Mouse (Mus musculus) heart, postnatal 36 days (tissue): ENCODE results near the gene Agrn. TPM values are rescaled to one million over a fixed set of nuclear protein-coding genes. Genes with fewer than 3 reads are reported as not detected.

Experiments
- DNase-seq, 2 experiments: peaks; one replicate each; pipeline ENCODE4 v3.0.0; 2021 to 2022
- intact Hi-C: fragments of 180-260 bp; cut with DNase I; formaldehyde crosslinking; loops from one replicate; pipeline ENCODE4 v1.15.1; 2025
- total RNA-seq, 2 experiments: library from RNA; stranded (reverse); gene quantifications; 2 replicates each; pipeline ENCODE4 v1.2.3; 2021

Gene Agrn
- total RNA-seq, 2 experiments from 2014 or later = 34.8 to 42.1 TPM

DNA sequence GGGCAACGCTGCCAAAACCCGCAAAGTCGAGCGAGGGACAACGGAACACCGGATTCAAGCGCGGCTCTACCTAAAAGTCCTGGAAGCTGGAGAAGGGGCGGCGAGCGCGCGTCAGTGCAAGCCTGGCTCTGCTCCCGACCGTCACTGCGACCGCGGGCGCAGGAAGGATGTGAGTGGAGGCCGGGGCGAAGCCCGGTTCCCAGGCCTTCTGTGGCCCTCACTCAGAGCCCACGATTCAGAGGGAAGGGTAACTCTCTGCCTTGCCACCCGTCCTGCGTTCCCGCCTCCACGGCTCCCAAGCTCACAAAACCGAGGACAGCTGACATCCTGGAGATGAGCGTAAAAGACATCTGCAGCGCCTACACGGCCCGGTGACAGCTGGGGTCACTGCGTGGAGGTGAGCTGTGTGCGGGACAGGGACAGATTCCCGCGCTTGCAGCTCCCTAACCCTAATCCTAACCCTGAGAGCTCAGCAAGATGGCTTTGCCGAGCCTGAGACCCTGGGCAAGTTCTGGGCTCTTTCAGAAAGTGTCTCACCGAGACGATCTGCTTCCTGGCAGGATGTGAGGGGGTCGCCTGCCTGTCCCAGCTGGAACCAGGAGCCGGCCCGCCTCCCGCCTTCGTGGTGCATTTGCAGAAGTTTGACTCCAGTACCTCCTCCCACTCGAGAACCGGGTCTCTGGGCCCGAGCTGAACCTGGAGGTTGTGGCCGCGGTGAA is 6.3 kb upstream of the Agrn start:
- intact Hi-C loops = loop anchor here (1.0 kb wide), 1 partner anchor 31 kb away; the partner anchor contains the start of gene Plekhn1
- no peak for DNase-seq

DNA sequence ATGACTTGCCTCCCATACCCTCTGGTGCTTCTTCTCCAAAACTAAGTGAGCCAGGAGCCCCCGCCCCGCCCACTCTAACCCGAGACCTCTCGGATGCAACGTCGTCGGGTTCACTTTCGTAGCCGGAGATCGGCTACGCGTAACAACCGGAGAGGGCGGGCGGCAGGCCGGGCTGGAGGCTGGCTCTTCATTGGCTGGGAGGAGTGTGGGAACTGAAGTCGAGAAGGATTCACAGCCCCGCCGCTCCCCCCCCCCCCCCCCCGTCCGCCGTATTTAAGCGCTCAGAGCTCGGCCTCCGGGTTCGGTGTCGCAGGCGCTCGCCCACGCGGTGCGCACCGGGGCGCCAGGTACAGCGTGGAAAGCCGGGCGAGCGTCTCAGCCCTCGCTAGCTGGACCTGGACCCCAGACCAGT is 5.7 kb upstream of the Agrn start, which contains the start of gene AW011738:
AW011738 (plus strand) TSS at position 304 of the 412 bp plus-strand sequence.
- intact Hi-C loops = loop anchor here (1.0 kb wide), 1 partner anchor 31 kb away; the partner anchor contains the start of gene Plekhn1
- peak; percentile 74 to 78 for DNase-seq

DNA sequence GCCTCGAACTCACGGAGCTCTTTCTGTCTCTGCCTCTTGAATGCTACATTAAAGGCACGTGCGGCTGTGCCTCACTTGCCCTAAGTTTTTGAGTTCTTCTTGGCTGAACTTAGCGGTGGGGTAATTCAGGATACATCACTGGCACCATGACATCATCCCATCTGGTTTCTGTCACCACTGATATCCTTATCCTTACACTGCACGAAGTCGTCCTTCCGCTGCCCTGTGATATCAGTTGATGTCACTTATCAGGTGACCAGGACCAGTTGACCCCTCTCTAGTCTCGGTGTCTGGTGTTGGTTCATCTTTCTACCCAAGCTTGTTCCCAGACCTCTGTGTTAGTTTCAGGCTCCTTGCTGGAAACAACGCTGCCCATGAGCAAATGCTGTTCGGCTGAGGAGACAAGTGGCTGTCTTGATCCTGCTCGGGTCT is 5.2 kb upstream of the Agrn start:
- peak in 1 of 2 experiments; percentile 22 for DNase-seq
- intact Hi-C loops = no loop called here

DNA sequence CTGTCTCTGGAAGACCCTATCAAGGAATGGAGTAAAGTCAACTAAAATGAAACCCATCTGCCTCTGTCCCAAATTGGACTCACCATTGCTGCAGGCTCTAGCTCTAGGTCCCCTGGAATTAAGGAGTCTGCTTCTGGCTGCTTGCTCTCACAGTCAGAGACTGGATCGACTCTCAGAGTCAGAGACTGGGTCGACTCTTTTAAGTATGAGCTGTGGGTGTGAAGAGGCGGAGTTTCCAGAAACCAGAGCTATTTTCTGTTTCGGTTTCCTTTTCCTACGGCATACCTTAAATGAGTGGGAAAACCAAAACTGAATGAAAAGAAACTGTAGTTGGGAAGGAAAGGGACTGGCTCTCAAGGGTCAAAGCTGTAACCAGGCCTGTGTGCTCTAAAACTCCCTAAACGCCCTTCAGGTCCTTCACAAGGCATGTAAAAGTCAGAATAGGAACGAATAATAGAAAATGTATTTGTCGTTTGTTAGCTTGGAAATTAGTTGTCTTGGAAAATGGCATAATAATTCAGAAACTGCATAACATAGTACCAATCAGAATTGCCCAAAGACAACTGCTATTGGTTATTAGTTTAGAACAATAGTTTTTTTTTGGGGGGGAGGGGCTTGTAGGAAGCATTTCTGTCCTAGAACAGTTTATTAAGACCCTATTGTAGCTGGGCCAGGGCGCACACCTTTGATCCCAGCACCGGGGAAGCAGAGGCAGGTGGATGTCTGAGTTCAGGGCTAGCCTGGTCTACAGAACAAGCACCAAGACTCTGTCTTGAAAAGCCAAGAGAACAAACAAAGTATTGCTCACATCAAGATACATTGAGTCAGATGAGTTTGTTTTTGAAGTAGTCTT is 3.6 kb upstream of the Agrn start, which contains the start of gene Isg15:
Isg15 (minus strand) TSS at position 196 of the 853 bp plus-strand sequence.
- intact Hi-C loops = no loop called here
- peak in 1 of 2 experiments; percentile 25 for DNase-seq

DNA sequence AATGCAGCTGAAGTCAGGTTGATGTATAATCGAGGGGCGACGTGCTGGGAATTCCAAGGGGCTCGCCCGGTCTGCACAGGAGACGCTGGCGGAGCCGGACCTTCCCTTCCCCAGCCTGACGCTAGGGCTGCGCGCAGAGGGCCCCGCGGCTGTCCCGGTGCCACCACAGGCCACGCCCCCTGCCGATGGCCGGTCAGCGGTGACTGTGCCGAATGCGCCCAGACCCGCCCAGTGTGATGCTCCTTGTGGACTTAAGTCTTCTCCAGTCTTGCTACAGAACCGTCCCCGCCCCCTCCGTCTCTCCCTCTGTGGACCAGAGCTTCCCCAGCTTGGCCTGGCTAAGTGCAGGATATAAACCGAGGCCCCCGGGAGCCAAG is 529 bp upstream of the Agrn start:
- intact Hi-C loops = loop anchor here (5.0 kb wide), 1 partner anchor 166 kb away; no protein-coding TSS in a partner anchor
- DNase-seq = peak; percentile 87 to 88

DNA sequence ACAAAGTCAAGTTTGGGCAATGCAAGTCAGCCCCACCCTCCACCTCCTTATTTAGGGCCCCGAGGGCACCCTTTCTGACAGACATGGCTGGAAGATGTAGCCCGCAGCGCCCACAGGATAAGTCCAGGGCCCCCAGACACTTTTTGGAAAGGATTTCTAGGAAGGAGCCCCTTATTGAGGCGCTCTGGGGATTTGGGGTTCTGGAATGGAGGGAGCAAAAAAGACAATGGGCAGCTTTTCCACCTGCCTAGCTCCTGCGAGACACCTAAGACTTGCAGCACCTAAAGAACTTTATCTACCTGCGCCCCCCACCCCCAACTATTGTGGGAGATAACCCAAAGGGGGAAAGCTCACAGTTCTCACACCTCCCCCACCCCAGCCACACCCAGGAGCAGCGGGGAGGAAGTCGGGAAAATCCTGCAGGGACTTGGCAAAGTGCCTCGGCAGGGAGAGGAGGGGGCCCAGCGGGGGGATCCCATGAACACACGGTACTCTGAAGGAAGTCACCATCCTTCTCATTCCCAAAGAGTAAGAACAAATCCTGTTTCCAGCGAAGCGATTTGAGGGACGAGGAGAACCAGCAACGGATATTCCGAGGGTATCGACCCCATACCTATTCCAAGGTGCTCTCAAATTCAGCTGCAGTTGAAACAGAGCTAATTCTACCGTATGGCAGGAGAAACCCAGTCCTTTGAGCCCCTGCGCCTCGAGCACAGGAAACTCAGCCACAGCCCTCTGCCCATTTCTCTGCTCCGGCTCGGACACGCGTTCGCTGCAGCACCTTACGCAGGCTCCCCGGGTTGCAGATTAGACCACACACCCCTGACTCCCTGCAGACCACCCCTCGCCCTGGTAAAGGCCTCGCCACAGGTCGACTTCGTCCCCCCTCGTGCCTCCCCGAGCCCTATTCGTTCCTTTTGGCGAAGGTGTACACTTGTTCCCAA is 1.1 kb downstream of the Agrn start:
- intact Hi-C loops = loop anchor here (5.0 kb wide), 1 partner anchor 164 kb away; no protein-coding TSS in a partner anchor
- DNase-seq = peak; percentile 56 to 63

DNA sequence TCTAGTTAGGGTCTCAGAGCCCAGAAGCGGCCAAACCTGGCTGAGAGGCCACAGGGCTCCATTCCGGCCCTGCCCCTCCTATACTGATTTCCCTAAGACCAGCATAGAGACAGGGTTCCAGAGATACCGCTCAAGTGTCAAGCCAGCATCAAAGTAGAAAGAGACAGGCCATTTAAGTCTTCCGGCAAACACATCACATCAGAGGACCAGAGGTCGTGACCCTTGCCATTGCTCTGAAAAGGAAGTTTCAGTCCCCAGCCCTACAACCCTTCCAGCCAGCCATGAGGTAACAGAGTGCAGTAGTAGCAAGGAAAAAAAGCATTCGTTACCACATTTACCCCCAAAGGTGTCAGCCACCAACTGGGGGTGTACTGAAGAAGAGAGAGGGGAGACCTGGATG is 2.9 kb downstream of the Agrn start:
- no peak for DNase-seq
- intact Hi-C loops = loop anchor here (5.0 kb wide), 1 partner anchor 82 kb away; no protein-coding TSS in a partner anchor

DNA sequence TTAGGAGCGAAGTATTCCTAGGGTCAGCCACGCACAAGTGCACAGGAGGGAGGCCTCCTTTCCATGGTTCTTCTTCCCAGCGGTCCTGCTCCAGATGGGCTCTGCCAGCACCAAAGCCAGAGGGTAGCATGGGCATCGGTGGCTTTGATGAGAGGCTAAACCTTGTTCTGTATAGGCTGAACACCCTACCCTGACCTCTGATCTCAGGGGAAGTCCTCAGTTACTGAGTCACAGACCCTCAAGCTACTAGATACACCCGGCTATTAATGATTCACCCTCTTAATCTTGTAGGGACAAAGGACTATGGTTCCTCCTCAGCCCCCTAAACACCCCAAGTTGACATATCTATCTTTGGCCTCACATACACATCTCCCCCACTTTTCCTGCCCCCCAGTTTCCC is 3.4 kb downstream of the Agrn start:
- intact Hi-C loops = loop anchor here (5.0 kb wide), 1 partner anchor 82 kb away; no protein-coding TSS in a partner anchor

DNA sequence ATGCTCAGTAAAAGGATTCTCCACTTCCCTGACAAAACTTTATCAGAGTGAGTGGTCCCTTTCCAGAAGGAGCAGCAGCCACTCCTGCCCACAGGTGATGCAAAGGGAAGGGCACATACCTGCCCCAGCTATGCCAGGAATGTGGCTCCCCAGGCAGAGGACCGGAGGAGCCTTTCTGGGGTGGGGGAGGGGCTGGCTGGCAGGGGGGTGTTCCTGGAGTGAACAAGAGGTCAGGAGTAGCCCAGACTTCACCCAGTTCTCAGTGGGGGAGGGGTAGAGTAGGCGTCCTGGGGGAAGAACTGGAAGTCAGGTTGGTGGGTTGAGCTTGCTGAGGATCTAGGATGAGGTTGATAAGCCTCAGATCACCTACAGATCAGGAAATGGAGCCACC is 4.1 kb downstream of the Agrn start:
- intact Hi-C loops = loop anchor here (5.0 kb wide), 1 partner anchor 81 kb away; no protein-coding TSS in a partner anchor
- no peak for DNase-seq

More for the DNA sequence above, 3.4 kb downstream of the Agrn start:
- no peak for DNase-seq

DNA sequence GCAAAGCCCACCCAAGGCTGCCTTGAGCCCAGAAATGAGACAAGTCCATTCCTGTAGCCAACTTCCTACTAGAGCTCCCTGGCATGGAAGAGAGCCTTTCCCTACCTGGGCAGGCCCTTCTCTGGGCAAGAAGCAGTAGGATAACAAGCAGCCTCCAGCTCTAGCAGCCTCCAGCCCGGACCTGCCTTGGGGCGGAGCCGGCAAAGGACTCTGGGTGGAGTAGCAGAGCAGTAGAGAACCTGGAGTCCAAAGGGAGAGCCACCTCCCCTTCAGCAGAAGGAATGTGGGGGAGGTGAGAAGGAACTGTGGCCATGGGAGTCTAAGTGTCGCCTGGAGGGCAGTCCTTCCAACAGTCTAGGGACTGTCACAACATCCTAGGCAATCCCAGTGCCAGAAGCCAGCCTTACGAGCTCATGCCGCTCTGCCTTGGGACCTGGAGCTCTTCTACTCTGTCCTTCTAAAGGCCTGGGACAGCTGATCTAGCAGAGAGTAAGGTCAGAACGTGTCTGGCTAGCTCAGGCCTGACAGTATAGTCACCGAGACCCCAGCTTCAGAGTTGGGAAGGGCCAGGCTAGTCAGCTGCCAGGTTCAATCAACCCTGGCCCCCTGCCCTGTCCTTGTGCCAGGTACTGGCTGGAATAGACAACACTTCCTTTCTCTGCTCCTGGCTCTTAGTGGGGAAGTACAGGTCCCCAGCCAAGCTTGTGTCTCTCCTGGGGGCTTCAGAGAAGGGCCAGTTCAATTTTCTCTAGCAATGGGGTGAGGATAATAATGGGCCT is 4.7 kb downstream of the Agrn start:
- intact Hi-C loops = loop anchor here (5.0 kb wide), 1 partner anchor 80 kb away; no protein-coding TSS in a partner anchor
- DNase-seq = peak in 1 of 2 experiments; percentile 42

DNA sequence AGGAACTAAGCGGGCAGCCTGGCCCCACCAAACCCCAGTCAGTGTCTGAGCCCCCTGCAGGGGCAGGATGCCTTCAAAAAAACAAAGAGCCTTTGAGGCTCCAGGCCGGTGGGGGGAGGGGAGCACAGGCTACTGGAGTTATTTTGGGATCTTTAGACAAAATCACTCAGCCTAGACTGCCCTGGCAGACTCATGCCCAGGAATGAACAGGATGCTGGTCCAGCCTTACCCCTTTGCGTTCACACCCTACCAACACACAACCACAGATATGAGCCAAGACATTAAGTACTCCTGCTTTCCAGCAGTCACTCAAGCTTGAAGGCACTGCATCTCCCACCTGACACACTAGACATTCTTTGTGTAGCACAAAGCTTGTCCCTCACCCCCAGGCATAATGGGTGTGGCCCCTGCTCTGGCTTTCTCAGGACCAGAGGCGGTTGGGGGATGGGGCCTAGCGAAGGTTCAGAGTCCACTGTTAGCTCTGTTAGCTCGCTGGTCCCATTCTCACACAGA is 8.4 kb downstream of the Agrn start:
- DNase-seq = no peak
- intact Hi-C loops = no loop called here

DNA sequence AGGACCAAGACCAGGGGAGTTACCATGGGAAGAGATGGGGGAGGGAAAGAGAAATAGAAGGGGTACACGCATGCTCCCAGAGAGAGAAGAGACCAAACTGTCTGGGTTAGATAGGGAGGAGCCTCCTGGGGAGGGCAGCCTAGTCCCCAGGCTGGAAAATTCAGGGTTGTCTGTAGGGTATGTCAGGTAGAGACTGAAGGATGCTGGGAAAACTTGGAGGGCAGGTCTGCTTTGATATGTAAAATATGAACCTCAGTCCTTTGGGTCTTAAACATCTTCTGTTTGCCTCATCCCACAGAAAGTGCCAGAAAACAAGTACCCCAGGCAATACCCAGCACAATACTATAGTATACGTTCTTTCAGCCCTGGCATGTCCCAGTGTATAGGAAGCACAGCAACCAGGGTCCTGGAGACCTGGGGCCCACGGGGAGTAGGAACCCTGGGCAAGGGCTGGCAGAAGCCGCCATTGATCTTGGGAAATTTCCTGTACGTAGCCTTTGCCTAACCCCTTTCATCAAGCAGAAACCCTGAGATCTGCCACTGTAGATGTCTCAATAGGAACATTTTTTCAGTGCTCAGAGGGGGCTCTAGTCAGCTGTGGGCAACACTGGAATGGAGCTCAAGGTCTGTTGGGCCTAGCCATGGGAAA is 9.0 kb downstream of the Agrn start:
- no peak for DNase-seq
- intact Hi-C loops = no loop called here

DNA sequence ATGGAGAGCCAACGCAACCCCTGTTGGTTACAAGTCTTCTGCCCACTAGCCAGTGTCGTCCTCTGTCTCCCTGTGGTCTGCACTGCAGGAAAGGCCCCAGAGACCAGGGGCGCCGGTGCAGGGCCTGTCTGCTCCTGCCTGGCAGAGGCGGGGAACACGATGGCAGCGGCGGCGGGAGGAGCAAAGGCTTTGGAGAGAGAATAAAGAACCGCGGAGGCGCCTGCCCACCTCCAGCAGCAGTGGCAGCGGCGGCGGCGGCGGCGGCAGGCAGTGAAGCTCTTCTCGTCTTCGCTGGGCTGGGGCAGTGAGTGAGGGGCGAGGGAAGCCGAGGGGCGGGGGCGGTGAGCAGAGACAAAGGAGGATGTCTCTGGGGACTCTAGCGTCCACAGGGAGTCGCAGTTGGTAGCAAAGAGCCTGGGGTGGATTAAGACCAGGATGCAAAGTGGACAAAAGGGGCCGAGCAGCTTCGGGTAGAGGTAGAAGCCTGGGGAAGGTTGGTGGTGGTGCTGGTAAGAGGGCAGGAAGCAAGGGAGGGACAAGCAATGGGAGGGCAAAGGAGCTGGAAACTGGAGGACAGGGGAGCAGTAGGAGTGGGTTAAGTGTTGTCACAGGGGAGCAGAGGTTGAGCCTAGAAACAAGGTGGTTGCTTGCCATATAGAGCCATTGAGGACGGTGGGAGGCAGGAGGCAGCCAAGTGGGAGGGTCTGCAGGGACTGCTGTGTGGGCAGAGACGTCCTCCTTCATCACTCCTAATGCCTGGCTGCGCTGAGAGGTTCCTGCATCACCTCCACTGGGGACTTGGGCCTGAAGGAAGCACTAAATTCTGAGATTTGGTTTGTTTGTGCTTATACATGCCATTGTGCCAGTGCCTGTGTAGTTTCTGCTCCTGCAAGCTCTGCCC is 11.1 kb downstream of the Agrn start:
- intact Hi-C loops = no loop called here
- no peak for DNase-seq

DNA sequence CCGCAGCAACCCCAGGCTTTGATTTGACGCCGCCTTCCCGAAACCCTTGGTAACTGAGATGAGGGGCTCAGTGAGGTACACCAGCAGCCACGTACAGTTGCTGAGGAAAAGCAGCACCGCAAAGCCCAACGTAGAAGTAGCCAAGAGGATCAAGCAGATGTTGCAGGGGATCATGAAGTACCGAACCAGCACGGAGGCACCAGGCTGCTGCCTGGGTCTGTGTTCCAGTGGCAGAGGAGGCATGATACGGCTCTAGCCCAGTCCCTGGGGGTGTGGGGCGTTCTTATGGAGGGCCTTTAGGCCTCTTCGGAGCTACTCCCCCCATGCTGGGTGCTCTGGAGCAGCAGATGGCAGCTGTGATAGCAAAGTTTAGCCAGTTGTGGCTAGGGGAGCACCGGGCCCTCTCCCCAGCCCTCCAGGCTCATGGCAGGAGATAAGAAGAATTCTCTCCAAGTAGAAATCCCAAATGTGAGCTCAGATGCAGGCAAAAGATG is 11.8 kb downstream of the Agrn start:
- intact Hi-C loops = no loop called here
- DNase-seq = no peak

DNA sequence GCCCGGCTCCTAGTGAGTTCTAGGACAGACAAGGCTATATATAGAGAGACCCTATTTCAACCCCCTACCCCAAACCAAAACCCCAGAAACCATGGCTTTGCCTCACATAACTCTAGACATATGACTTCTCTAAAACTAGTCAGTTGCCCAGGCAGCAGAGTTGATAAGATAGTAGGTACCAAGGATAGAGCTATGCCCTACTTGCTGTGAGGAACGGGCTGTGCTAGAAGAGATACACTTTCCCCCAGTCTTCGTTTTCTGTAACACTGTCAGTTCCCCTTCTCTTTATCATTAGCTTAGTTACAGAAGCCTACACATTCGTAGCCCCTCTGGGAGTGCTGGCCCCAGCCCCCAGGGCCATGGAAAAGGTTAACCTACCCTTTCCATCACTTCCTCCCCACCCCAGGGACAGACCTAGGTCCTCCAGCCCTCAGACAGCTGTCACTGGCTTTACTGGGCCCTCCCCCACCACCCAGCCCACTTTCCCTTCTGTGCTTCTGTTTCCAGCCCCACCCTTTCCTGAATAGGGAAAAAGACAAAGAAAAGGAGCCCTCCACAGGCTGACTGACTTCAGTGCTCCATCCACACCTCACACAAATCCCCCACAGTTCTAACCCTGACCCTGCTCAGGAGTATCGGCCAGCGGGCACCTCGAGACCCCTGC is 12.9 kb downstream of the Agrn start:
- no peak for DNase-seq
- intact Hi-C loops = no loop called here

DNA sequence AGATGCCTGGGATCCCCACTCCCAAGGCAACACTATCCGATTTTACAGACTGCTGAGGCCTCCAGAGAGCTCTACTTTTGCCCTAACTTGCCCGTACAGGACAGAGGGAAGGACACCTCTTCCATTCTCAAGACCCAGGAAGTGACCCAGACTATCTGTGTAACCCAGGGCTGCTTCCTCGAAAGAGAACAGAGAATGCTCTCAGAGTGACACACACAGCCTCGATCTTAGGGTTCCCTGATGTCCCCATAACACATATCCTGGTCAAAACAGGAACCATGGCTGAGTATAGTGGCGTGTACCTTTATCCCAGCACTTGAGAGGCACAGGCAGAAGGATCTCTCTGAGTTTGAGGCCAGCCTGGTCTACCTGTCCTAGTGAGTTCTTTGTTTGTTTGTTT is 13.5 kb downstream of the Agrn start:
- no peak for DNase-seq
- intact Hi-C loops = no loop called here

DNA sequence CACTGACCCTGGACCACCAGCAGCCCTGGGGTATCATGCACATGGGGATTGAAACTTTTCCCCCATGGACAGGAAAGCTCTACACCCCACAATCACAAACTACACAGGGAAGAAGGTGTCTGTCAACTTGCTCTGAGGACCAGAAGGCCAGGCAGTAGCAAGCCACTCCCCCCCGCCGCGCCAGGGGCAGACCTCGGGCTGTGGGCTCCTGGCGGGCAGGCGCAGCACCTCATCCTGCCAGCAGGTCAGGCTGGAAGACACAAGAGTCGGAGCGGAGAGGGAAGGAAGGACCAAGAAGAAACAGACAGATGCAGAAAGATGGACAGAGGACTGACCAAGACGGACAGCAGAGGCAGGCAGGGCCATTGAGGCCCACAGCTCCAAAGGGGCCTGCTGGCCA is 19.7 kb downstream of the Agrn start:
- no peak for DNase-seq

More for the DNA sequence above, 19.7 kb downstream of the Agrn start:
- intact Hi-C loops = no loop called here
